Mouse (Mus musculus) heart, embryonic 15.5 days (tissue): ENCODE measurements around the gene Pnrc2. TPM values are rescaled to one million over a fixed set of nuclear protein-coding genes. Genes with fewer than 3 reads are reported as not detected.

Experiments
- ATAC-seq: fragments of 200-750 bp; cut with Nextera tagmentation; replicated peaks from 2 replicates; pipeline ENCODE4 v1.8.0; 2017; ENCODE audit warnings: low read depth, moderate TSS enrichment; ENCODE audit not compliant: insufficient number of reproducible peaks, insufficient read depth, low FRiP score
- H3K27ac ChIP-seq: fragments of 300-500 bp; sonication (generic); 2 replicates; pipeline ENCODE4 v1.5.1; 2015; ENCODE audit warnings: mild to moderate bottlenecking, inconsistent platforms
- H3K27me3 ChIP-seq: fragments of 300-500 bp; sonication (generic); 2 replicates; pipeline ENCODE4 v1.6.1; 2015; ENCODE audit warnings: inconsistent platforms
- H3K36me3 ChIP-seq: fragments of 300-500 bp; sonication (generic); 2 replicates; pipeline ENCODE4 v1.6.1; 2015; ENCODE audit warnings: mild to moderate bottlenecking, inconsistent platforms
- H3K4me1 ChIP-seq: fragments of 300-500 bp; sonication (generic); replicated peaks from 2 replicates; pipeline ENCODE4 v1.6.1; 2015; ENCODE audit warnings: inconsistent platforms
- H3K4me2 ChIP-seq: fragments of 300-500 bp; sonication (generic); 2 replicates; pipeline ENCODE4 v1.6.1; 2015; ENCODE audit warnings: inconsistent platforms, mild to moderate bottlenecking, moderate library complexity
- H3K4me3 ChIP-seq: fragments of 300-500 bp; sonication (generic); 2 replicates; pipeline ENCODE4 v1.5.1; 2015; ENCODE audit warnings: mild to moderate bottlenecking, inconsistent platforms
- H3K9ac ChIP-seq: fragments of 300-500 bp; sonication (generic); 2 replicates; pipeline ENCODE4 v1.6.1; 2015; ENCODE audit warnings: mild to moderate bottlenecking, inconsistent platforms
- H3K9me3 ChIP-seq: fragments of 300-500 bp; sonication (generic); replicated peaks from 2 replicates; pipeline ENCODE4 v1.6.1; 2016; ENCODE audit warnings: inconsistent platforms
- WGBS: fragments of 180-500 bp; shearing (Covaris S2); methylation state at CpG from one replicate; pipeline ENCODE4 v1.1.7; 2015; ENCODE audit warnings: mixed read lengths; 5-methylcytosine and 5-hydroxymethylcytosine counted together
- polyA plus RNA-seq: library from polyadenylated mRNA; unstranded; fragments of >200 nt; fragmentation: Nextera tagmentation; extraction: Ambion mirVana; gene quantifications from 2 replicates; pipeline ENCODE4 v1.2.1, GENCODE M21; 2015

The Pnrc2 gene
- polyA plus RNA-seq, 1 experiment from 2014 or later, result 123 TPM

DNA sequence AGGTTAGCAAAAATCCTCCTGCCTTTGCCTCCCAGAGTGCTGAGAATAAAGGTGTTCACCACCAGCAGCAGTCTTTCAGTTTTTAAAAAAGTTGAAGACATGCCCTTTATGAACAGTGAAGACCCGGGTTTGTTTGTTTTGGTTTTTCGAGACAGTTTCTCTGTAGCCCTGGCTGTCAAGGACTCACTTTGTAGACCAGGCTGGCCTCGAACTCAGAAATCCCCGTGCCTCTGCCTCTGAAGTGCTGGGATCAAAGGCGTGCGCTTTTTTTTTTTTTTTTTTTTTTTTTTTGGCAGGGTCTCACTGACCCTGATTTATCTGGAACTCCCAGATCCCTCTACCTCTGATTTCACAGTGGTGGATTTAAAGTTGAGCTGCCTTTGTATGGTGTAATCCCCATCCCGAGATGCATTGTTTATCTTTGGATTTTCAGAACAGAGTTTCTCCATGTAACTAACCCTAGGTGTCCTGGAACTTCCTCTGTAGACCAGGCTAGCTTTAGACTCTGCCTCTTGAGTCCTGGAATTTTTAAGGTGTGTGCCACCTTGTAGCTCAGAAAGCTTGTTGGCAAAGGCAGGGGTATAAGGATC lies 16.0 kb downstream of the Pnrc2 start:
- Histone ChIP-seq H3K36me3 (peaks cover 8% of the 10 kb centered on the region; the same call in 1 of the 2 replicates), H3K4me3 (peak overlapping the region; percentile 97), H3K4me2 (peak overlapping the region; percentile 64), H3K4me1 (peaks cover 43% of the 10 kb centered on the region), H3K9ac (peak overlapping the region; percentile 41), H3K27me3 (no peaks in the 10 kb centered on the region), H3K9me3 (no peaks in the 10 kb centered on the region), H3K27ac (0 out of 2 replicates have a peak overlapping the region, but pooled peaks have one; percentile 13)
- WGBS, result 8% methylated on average over 7 of the region's 7 CpGs
- ATAC-seq, result no peak

DNA sequence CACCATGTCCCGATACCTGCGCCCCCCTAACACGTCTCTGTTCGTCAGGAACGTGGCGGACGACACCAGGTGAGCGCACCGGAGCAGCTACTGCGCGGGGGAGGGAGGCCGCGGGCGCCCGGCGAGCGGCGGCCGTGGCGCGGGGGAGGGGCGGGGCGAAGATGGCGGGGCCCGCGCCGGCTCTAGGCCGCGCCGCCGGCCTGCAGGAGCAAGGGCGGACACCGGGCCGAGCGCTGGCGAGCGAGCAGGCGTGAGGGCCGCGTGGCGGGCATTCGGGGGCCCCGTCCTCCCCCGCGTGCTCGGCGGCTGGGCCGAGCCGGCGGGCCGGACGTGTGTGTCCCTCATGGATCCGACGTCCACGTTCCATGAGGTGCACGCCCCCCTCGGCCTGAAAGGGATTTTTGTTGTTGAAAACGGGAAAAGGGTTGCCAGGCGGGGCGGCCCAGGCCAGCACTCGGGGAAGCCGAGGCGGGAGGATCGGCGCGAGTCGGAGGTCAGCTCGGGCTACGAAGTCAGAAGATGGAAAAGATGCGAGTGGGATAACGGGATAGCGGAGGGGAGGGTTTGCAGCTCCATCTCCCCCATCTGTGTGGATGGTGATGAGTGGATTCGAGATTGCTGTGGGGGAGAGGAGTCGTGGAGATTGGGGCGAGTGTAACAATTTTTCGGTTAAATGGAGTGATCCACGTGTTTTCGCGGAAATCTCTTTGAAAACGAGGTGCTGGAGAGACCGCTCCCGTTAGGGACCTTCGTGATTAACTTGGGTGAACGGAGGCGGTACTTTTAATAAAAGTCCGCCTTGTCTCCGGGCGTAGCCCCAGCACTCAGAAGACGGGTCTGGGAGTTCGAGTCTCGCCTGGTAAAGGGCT lies 17.2 kb downstream of the Pnrc2 start:
- peak overlapping the region; percentile 96 for H3K9ac ChIP-seq
- peak; percentile 75 for ATAC-seq
- H3K4me1 ChIP-seq, result peaks cover 43% of the 10 kb centered on the region
- no peaks in the 10 kb centered on the region for H3K36me3 ChIP-seq
- peak overlapping the region; percentile 64 for H3K4me2 ChIP-seq
- WGBS, result under 1% methylated on average over 64 of the region's 91 CpGs
- peak overlapping the region; percentile 99 for H3K27ac ChIP-seq
- H3K4me3 ChIP-seq, result peak overlapping the region; percentile 97
- H3K27me3 ChIP-seq, result no peaks in the 10 kb centered on the region
- H3K9me3 ChIP-seq, result no peaks in the 10 kb centered on the region

DNA sequence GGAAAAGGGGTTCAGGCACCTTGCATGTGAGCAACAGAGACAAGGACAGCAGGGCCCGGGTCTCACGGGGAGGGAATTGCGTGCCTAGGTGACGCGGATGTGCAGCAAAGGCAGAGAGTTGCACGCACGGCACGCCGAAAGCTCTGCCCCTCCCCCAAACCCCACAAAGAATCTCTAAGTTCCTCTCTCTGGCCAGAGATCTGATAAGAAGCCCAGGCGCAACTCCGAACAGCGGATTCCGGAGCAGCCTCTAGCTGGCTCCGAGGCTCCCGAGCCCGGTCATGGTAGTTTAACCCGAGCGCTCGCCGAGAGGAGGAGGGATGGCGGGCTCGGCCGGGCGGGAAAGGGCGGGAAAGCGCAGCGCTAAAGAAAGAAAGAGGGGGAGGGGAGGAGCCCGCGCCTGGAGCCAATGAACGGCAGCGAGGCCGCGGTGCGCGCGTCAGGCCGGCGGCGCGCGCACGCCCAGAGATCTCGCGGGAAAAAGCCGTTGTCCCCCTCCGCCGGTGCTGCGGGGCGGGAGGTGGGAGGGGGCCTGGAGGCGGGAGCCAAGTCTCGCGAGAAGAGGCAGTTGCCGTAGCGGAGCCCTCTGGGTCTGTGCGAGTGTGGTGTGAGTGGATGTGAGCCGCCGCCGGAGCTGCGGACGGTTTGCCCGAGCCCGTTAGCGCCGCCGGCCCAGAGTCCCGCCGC lies 18.0 kb downstream of the Pnrc2 start, which contains the start of gene Srsf10:
Srsf10 (plus strand) TSS at position 212 of the 687 bp plus-strand sequence.
- ATAC-seq, result peak; percentile 93
- under 1% methylated on average over 67 of the region's 67 CpGs for whole genome bisulfite sequencing
- peak within 1 kb of the TSS; percentile 99 for H3K27ac ChIP-seq
- peak within 1 kb of the TSS; percentile 87 for H3K4me2 ChIP-seq
- no peaks in the 10 kb centered on the region for H3K9me3 ChIP-seq
- no peaks in the 10 kb centered on the region for H3K36me3 ChIP-seq
- H3K4me1 ChIP-seq, result peaks cover 40% of the 10 kb centered on the region
- no peaks in the 10 kb centered on the region for H3K27me3 ChIP-seq
- H3K4me3 ChIP-seq, result peak within 1 kb of the TSS; percentile 97
- peak within 1 kb of the TSS; percentile 96 for H3K9ac ChIP-seq

DNA sequence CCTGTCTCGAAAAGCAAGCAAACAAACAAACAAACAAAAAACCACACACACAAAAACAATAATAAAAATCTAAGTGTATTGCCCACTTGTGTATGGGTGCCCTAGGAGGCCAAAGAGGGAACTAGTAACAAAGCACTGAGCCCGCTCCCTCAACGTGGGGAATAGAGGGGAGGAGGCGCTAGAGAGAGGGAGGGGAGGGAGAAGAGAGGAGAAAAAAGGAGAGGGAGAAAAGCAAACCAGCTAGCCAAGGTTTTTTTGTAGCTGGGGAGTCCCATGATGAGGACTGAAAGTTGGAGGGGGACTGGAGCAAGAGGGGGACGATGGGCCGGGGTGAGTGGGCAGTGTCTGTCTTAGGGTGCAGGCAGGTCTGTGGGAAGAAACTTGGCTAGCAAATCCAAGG lies 18.6 kb downstream of the Pnrc2 start:
- no peaks in the 10 kb centered on the region for H3K27me3 ChIP-seq
- no peak for ATAC-seq
- peaks cover 40% of the 10 kb centered on the region for H3K4me1 ChIP-seq
- no peaks in the 10 kb centered on the region for H3K9me3 ChIP-seq
- peak overlapping the region; percentile 88 for H3K9ac ChIP-seq
- H3K4me3 ChIP-seq, result peak overlapping the region; percentile 97
- H3K4me2 ChIP-seq, result peak overlapping the region; percentile 87
- peak overlapping the region; percentile 99 for H3K27ac ChIP-seq
- WGBS, result 6% methylated on average over 6 of the region's 6 CpGs
- H3K36me3 ChIP-seq, result no peaks in the 10 kb centered on the region

GRCm38 (mm10) chr4:135854630-135855029 lies 19.0 kb downstream of the Pnrc2 start:
- no peak for ATAC-seq
- H3K4me2 ChIP-seq, result peak overlapping the region; percentile 87
- H3K27me3 ChIP-seq, result no peaks in the 10 kb centered on the region
- WGBS, result 72% methylated on average over 11 of the region's 11 CpGs
- H3K4me1 ChIP-seq, result peaks cover 38% of the 10 kb centered on the region
- peak overlapping the region; percentile 99 for H3K27ac ChIP-seq
- 0 out of 2 replicates have a peak overlapping the region, but pooled peaks have one; percentile 7 for H3K9ac ChIP-seq
- peak overlapping the region; percentile 97 for H3K4me3 ChIP-seq
- H3K36me3 ChIP-seq, result no peaks in the 10 kb centered on the region
- no peaks in the 10 kb centered on the region for H3K9me3 ChIP-seq

- Histone ChIP-seq H3K9me3 (no peaks in the 10 kb centered on the region), H3K4me2 (no peak overlapping the region), H3K27me3 (no peaks in the 10 kb centered on the region), H3K9ac (no peak overlapping the region), H3K36me3 (no peaks in the 10 kb centered on the region), H3K4me1 (peaks cover 32% of the 10 kb centered on the region), H3K27ac (no peak overlapping the region), H3K4me3 (no peak overlapping the region)
- 91% methylated on average over 14 of the region's 14 CpGs for WGBS
- ATAC-seq, result no peak
Measured at GRCm38 (mm10) chr4:135853987-135854546, 19.6 kb downstream of the Pnrc2 start.

DNA sequence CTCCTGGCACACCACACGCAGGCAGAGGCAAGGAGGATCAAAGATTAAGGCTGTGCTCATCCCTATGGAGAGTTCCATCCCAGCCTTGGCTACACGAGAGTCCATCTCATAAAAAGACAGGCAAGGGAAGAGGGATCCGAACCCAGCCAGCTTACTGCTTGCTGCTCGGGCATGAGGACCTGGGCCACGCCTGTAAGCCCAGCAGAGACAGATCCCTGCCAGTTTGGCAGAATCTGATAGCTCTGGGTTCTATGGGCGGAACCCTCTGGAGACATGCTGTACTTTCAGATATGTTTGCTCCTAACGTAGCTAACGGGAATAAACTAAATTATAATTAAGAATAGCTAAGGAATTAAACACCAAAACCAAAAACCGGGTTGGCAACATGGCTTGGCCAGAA lies 21.7 kb downstream of the Pnrc2 start:
- no peak overlapping the region for H3K27ac ChIP-seq
- H3K36me3 ChIP-seq, result no peaks in the 10 kb centered on the region
- no peaks in the 10 kb centered on the region for H3K9me3 ChIP-seq
- no peaks in the 10 kb centered on the region for H3K27me3 ChIP-seq
- 80% methylated on average over 9 of the region's 9 CpGs for WGBS
- no peak overlapping the region for H3K9ac ChIP-seq
- no peak overlapping the region for H3K4me2 ChIP-seq
- no peak for ATAC-seq
- H3K4me1 ChIP-seq, result peaks cover 24% of the 10 kb centered on the region
- H3K4me3 ChIP-seq, result no peak overlapping the region

DNA sequence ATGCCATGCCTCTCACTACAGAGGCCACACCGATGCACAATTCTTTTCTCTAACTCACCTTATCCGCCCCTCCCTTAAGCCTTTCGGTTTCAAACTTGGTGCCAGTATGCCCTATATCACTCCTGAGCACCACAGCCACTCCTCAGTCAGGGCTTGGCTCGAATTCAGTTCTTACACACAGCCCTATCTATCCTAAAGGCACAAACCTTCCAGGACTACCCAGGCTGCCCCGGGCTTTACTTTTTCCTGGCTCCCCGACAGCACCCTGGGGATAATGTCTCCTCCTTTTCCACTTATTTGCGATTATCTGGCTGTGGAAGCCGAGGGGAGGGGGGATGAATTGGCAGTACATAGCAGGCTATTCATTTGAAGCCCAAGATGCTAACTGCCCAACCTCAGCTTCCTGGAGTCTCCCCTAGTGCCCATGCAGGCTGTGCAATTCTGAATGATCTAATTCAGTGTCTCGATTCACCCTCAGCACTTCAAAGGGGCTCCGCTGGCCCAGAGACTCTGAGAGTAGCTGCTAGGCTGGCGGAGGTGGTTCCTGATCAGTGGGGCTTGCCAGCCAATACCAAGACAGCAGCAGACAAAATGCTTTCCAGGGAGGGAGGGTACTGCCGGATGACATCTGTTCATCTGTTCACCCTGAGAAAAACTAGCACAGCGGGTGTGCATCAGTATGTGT lies 23.1 kb downstream of the Pnrc2 start:
- Histone ChIP-seq H3K9ac (no peak overlapping the region), H3K27ac (peak overlapping the region; percentile 36), H3K4me3 (no peak overlapping the region), H3K27me3 (no peaks in the 10 kb centered on the region), H3K4me2 (peak overlapping the region; percentile 24; the same call in 1 of the 2 replicates), H3K9me3 (no peaks in the 10 kb centered on the region), H3K4me1 (peaks cover 24% of the 10 kb centered on the region), H3K36me3 (no peaks in the 10 kb centered on the region)
- WGBS, result 41% methylated on average over 13 of the region's 13 CpGs
- ATAC-seq, result no peak; the same call in 1 of the 2 replicates

DNA sequence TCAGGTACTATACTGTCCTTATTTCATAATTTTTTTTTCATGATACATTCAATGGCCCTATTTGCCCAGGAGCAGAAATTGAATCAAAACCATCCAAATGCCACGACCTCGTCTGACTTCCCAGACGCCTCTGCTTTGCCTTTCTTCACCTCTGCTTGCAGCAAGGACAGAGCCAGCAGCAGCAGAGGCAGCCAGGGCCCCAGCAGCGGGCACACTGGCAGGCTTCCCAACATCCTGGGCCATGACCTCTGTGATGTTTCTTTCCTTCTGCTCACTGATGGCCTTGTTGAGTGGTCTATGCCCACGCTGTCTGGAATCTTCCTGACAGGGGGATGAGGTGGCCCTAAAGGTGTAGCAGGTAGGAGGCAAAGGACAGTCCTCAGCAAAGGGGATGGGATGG lies 26.1 kb downstream of the Pnrc2 start:
- H3K36me3 ChIP-seq, result no peaks in the 10 kb centered on the region
- no peak overlapping the region for H3K4me3 ChIP-seq
- no peak overlapping the region for H3K9ac ChIP-seq
- ATAC-seq, result 0 out of 2 replicates have a peak, but pooled peaks have one; percentile 20
- WGBS, result 27% methylated on average over 5 of the region's 5 CpGs
- peak overlapping the region; percentile 57 for H3K27ac ChIP-seq
- no peaks in the 10 kb centered on the region for H3K9me3 ChIP-seq
- no peak overlapping the region for H3K4me2 ChIP-seq
- no peaks in the 10 kb centered on the region for H3K27me3 ChIP-seq
- H3K4me1 ChIP-seq, result peaks cover 16% of the 10 kb centered on the region

- Histone ChIP-seq H3K27me3 (no peaks in the 10 kb centered on the region), H3K36me3 (no peaks in the 10 kb centered on the region), H3K4me3 (no peak overlapping the region), H3K9me3 (no peaks in the 10 kb centered on the region), H3K4me1 (peaks cover 20% of the 10 kb centered on the region), H3K9ac (no peak overlapping the region), H3K4me2 (no peak overlapping the region), H3K27ac (no peak overlapping the region)
- WGBS, result 79% methylated on average over 6 of the region's 6 CpGs
- ATAC-seq, result no peak
Measured at GRCm38 (mm10) chr4:135844400-135844799, 29.2 kb downstream of the Pnrc2 start.
